In the genomic region with DNA sequence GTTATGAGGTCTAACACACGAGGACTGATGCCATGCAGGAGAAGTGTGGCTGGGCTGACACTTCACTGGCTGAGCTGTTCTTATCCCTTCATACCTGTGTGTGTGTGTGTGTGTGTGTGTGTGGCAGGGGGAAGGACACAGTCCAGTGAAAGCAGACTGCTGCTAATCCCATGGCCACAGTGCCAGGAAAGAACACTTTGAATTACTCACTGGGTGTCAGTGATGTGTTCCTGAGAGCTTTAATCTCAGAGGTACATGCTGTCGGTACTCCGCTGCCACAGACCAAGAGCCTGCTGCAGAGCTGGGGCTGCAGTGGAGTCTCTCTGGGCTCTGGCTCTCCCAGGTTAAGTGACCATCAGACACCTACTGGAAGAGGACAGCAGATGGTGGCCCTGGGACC, we compare ENCODE assay signal across 26 mouse cellular contexts.
DNase-seq lines count a peak whose midpoint lies in the region; ATAC-seq and TF ChIP-seq lines count a peak whose summit lies in the region.
"Had no signal": no experiment of that assay in that cellular context is flagged by ENCODE, and none has a peak within 500 bp of the region (broad histone marks: within the 10 kb centered on the region; RNA-seq: fewer than 3 reads in every experiment).

No protein-coding gene starts in this region.

- H3K36me3 ChIP-seq in heart, embryonic 11.5 days (ENCODE audit: control insufficient read depth, insufficient read depth, low read length), result no peaks in the 10 kb centered on the region
- H3K36me3 ChIP-seq in heart, adult 2 months (ENCODE audit: control insufficient read depth, insufficient read depth, low read length), result no peaks in the 10 kb centered on the region
- no peaks in the 10 kb centered on the region for H3K36me3 ChIP-seq in heart, embryonic 14.5 days (ENCODE audit: control insufficient read depth, insufficient read depth, low read length)
- H3K36me3 ChIP-seq in heart, postnatal 0 days (replicated peaks; ENCODE audit: control insufficient read depth, insufficient read depth, low read length), result no peaks in the 10 kb centered on the region
- H3K36me3 ChIP-seq: embryonic facial prominence, embryonic 12.5 days; embryonic facial prominence, embryonic 15.5 days; forebrain, embryonic 12.5 days; forebrain, embryonic 15.5 days had no signal

- H3K4me2 ChIP-seq in heart, embryonic 11.5 days, result no peak overlapping the region
- no peak overlapping the region for H3K4me2 ChIP-seq in heart, embryonic 14.5 days (ENCODE audit: low read length)
- H3K4me2 ChIP-seq in heart, postnatal 0 days (ENCODE audit: low read depth, low read length), result no peak overlapping the region
- H3K4me2 ChIP-seq: embryonic facial prominence, embryonic 12.5 days; embryonic facial prominence, embryonic 15.5 days; forebrain, embryonic 12.5 days; forebrain, embryonic 15.5 days; hindbrain, embryonic 14.5 days had no signal

- intact Hi-C loops in heart, adult 2 months (cut with DNase I), result no loop called here

- no peak for TF ChIP-seq EP300 in heart, adult 2 months (IDR thresholded peaks at IDR 0.05; ENCODE audit: insufficient read depth, low read depth, low read length)
- no peak for TF ChIP-seq EP300 in heart, postnatal 0 days (IDR thresholded peaks at IDR 0.05; ENCODE audit: low read depth)

- TF ChIP-seq CTCF in heart, adult 2 months (IDR thresholded peaks at IDR 0.05), result no peak
- TF ChIP-seq CTCF in heart, postnatal 0 days (IDR thresholded peaks at IDR 0.05; ENCODE audit: low read depth), result no peak

- H3K79me2 ChIP-seq in heart, adult 2 months (replicated peaks; ENCODE audit: control insufficient read depth, insufficient read depth, low read length), result no peaks in the 10 kb centered on the region

- H3K4me1 ChIP-seq in heart, embryonic 11.5 days (ENCODE audit: control insufficient read depth, insufficient read depth, low read length), result peaks cover 7% of the 10 kb centered on the region
- H3K4me1 ChIP-seq in heart, adult 2 months (ENCODE audit: control insufficient read depth, insufficient read depth, low read length), result no peaks in the 10 kb centered on the region
- peaks cover 8 to 22% of the 10 kb centered on the region in 2 experiments; a peak in 3 of 4 replicates for H3K4me1 ChIP-seq in heart, embryonic 14.5 days (ENCODE audit: control insufficient read depth in 2 of 2, insufficient read depth in 2 of 2, low read length in 2 of 2)
- H3K4me1 ChIP-seq in heart, postnatal 0 days (ENCODE audit: control insufficient read depth, insufficient read depth), result peaks cover 9% of the 10 kb centered on the region; the same call in 1 of the 2 replicates
- H3K4me1 ChIP-seq: embryonic facial prominence, embryonic 12.5 days; embryonic facial prominence, embryonic 15.5 days; forebrain, embryonic 12.5 days; forebrain, embryonic 15.5 days had no signal

- 49% methylated on average over 3 of the region's 3 CpGs for WGBS in heart, embryonic 11.5 days (ENCODE audit: insufficient replicate concordance)
- WGBS in heart, adult 2 months, result 51% methylated on average over 3 of the region's 3 CpGs
- WGBS in heart, embryonic 14.5 days, result 35% methylated on average over 3 of the region's 3 CpGs
- WGBS in heart, postnatal 0 days, result 31% methylated on average over 3 of the region's 3 CpGs

- no peaks in the 10 kb centered on the region for H3K27me3 ChIP-seq in heart, embryonic 11.5 days (ENCODE audit: control insufficient read depth, insufficient read depth, low read length)
- no peaks in the 10 kb centered on the region for H3K27me3 ChIP-seq in heart, adult 2 months (ENCODE audit: control insufficient read depth, insufficient read depth, low read length)
- no peaks in the 10 kb centered on the region for H3K27me3 ChIP-seq in heart, embryonic 14.5 days (ENCODE audit: control insufficient read depth, insufficient read depth, low read length)
- no peaks in the 10 kb centered on the region for H3K27me3 ChIP-seq in heart, postnatal 0 days (ENCODE audit: control insufficient read depth, insufficient read depth, low read length)
- H3K27me3 ChIP-seq: embryonic facial prominence, embryonic 12.5 days; embryonic facial prominence, embryonic 15.5 days; forebrain, embryonic 15.5 days had no signal

- no peak for DNase-seq in heart, adult 2 months
- DNase-seq in heart, adult 18-20 months, result no peak
- peak; percentile 60 for DNase-seq in heart, postnatal 0 days (ENCODE audit: low spot score)
- peak; percentile 26 for DNase-seq in heart, postnatal 4 days
- DNase-seq in layer of hippocampus, postnatal 14 days (ENCODE audit: low spot score in 2 of 2), result no peak
- DNase-seq in layer of hippocampus, postnatal 10 days (ENCODE audit: low spot score in 2 of 2), result no peak
- DNase-seq: adrenal gland, adult 2 months; adrenal gland, postnatal 14 days; cerebellum, adult 11 months; cerebellum, adult 2 months; cerebellum, adult 9-11 months; gastrocnemius, postnatal 10 days; gastrocnemius, postnatal 36 days; kidney, adult 18-20 months; kidney, adult 9 months had no signal

- no peak overlapping the region for H3K4me3 ChIP-seq in heart, embryonic 11.5 days (ENCODE audit: low read depth, low read length)
- H3K4me3 ChIP-seq in heart, adult 2 months, result no peak overlapping the region
- H3K4me3 ChIP-seq in heart, embryonic 14.5 days (ENCODE audit: control insufficient read depth in 1 of 2, insufficient read depth in 1 of 2, low read depth in 1 of 2, low read length in 2 of 2), result no peak overlapping the region
- H3K4me3 ChIP-seq in heart, postnatal 0 days (ENCODE audit: low read depth, low read length), result no peak overlapping the region
- H3K4me3 ChIP-seq: embryonic facial prominence, embryonic 12.5 days; embryonic facial prominence, embryonic 15.5 days; forebrain, embryonic 12.5 days; forebrain, embryonic 15.5 days had no signal

- no peaks in the 10 kb centered on the region for H3K9me3 ChIP-seq in heart, embryonic 11.5 days (replicated peaks; ENCODE audit: control insufficient read depth, low read length)
- H3K9me3 ChIP-seq in heart, embryonic 14.5 days (ENCODE audit: control insufficient read depth, low read length), result no peaks in the 10 kb centered on the region
- H3K9me3 ChIP-seq in heart, postnatal 0 days (replicated peaks; ENCODE audit: control insufficient read depth, low read length), result no peaks in the 10 kb centered on the region
- H3K9me3 ChIP-seq: embryonic facial prominence, embryonic 12.5 days; embryonic facial prominence, embryonic 15.5 days; forebrain, embryonic 12.5 days; forebrain, embryonic 15.5 days had no signal

- ATAC-seq in heart, embryonic 11.5 days (replicated peaks; ENCODE audit: insufficient number of reproducible peaks, low FRiP score, low TSS enrichment), result peak; percentile 55; the same call in 1 of the 2 replicates
- peak; percentile 62 for ATAC-seq in heart, embryonic 14.5 days (ENCODE audit: insufficient number of reproducible peaks, insufficient read depth, low FRiP score, low read depth)
- ATAC-seq in heart, postnatal 0 days (ENCODE audit: insufficient read depth, low read depth), result peak; percentile 84
- ATAC-seq: CD4-positive, CD25-positive, alpha-beta regulatory T cell, adult 4 months; forebrain, embryonic 15.5 days; hindbrain, postnatal 0 days; inflammation-experienced regulatory T-cells, adult 6 months; intestine, embryonic 16.5 days had no signal

- H3K9ac ChIP-seq in heart, embryonic 11.5 days (ENCODE audit: low read depth, low read length), result no peak overlapping the region
- no peak overlapping the region for H3K9ac ChIP-seq in heart, adult 2 months (ENCODE audit: low read depth, low read length)
- no peak overlapping the region for H3K9ac ChIP-seq in heart, embryonic 14.5 days (ENCODE audit: low read length)
- no peak overlapping the region for H3K9ac ChIP-seq in heart, postnatal 0 days (replicated peaks; ENCODE audit: low read depth, low read length)
- H3K9ac ChIP-seq: embryonic facial prominence, embryonic 12.5 days; embryonic facial prominence, embryonic 15.5 days; forebrain, embryonic 12.5 days; forebrain, embryonic 15.5 days; hindbrain, embryonic 14.5 days had no signal

- no peak for TF ChIP-seq POLR2A in heart, adult 2 months (IDR thresholded peaks at IDR 0.05; ENCODE audit: insufficient read depth, low read depth, low read length)

- no peak overlapping the region for H3K27ac ChIP-seq in heart, embryonic 11.5 days (ENCODE audit: low read depth, low read length)
- H3K27ac ChIP-seq in heart, adult 2 months, result no peak overlapping the region
- no peak overlapping the region; a peak in 1 of 4 replicates for H3K27ac ChIP-seq in heart, embryonic 14.5 days (replicated peaks in 1 of 2; ENCODE audit: control insufficient read depth in 1 of 2, insufficient read depth in 1 of 2, low read depth in 2 of 2, low read length in 2 of 2)
- H3K27ac ChIP-seq in heart, postnatal 0 days (ENCODE audit: low read depth), result no peak overlapping the region
- H3K27ac ChIP-seq: embryonic facial prominence, embryonic 12.5 days; embryonic facial prominence, embryonic 15.5 days; forebrain, embryonic 12.5 days; forebrain, embryonic 15.5 days; hindbrain, embryonic 14.5 days; hindbrain, postnatal 0 days had no signal

Comparison
In these comparisons a context has a peak if more than half of its experiments do, and no peak if none do; other contexts are left out.
1. DNase-seq: peak in heart, postnatal 0 days (single experiment) and heart, postnatal 4 days (single experiment); none in heart, adult 2 months (0 of 2), heart, adult 18-20 months (0 of 2), layer of hippocampus, postnatal 14 days (0 of 2) and layer of hippocampus, postnatal 10 days (0 of 2).
2. Peak in every context shown above with its lines, with median percentiles within 50 percentile points of each other: ATAC-seq.